Mouse (Mus musculus): ENCODE measurements around the gene Il20ra.

DNA sequence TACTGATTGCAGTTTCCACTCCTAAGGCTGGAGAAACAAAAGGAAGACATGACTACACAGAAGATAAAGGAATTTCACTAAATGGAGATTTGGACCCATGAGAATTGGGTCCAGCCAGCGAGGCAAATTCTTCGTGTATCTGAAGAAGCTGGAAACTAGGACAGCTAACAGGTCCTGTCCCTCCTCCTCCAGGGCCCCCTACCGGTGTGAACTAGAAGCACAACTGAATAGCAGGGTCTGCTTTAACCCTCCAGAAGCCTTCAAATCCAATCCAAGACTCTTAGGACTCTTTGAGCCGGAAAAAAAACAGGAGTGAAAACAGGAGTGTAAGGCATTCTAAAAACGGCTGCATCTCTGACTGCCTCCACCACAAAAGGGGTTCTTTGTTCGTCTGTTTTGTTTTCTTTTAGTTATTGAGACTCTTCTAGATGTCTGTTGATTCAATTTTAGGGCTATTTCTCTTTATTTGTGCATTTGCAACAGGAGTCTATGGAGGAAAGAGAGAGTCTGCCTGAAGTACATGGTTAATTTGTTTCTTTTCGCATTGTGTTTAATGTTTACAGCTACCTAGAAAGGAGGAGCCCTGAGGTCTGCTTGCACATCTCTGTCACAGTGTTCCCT, 709 bp upstream of the Il20ra start:
- TF ChIP-seq CTCF (IDR thresholded peaks at IDR 0.05; ENCODE audit: borderline replicate concordance, control insufficient read depth, extremely low read depth, insufficient read depth, low read length, poor library complexity) (no peak), POLR2A (IDR thresholded peaks at IDR 0.05; ENCODE audit: control insufficient read depth, extremely low read depth, insufficient read depth, low read length, poor library complexity) (no peak)
